In genomic region chr5:151231861-151232260, GRCm38 (mm10) we compare ENCODE assay signal across 18 mouse cellular contexts. TPM values are rescaled to one million over a fixed set of nuclear protein-coding genes. Genes with fewer than 3 reads are reported as not detected.
DNase-seq lines count a peak whose midpoint lies in the region; ATAC-seq and TF ChIP-seq lines count a peak whose summit lies in the region.
"Had no signal": no experiment of that assay in that cellular context is flagged by ENCODE, and none has a peak within 500 bp of the region (broad histone marks: within the 10 kb centered on the region; RNA-seq: fewer than 3 reads in every experiment).

No protein-coding gene starts in this region.

- no peak overlapping the region for H3K27ac ChIP-seq in embryonic facial prominence, embryonic 13.5 days
- H3K27ac ChIP-seq in embryonic facial prominence, embryonic 10.5 days (replicated peaks) = no peak overlapping the region
- 0 out of 2 replicates have a peak overlapping the region, but pooled peaks have one; percentile 28 for H3K27ac ChIP-seq in kidney, adult 2 months (ENCODE audit: insufficient read depth, low read depth, low read length)
- no peak overlapping the region for H3K27ac ChIP-seq in lung, embryonic 15.5 days
- no peak overlapping the region for H3K27ac ChIP-seq in neural tube, embryonic 13.5 days (replicated peaks)

- DNase-seq in embryonic facial prominence, embryonic 10.5 days (ENCODE audit: low spot score) = no peak
- DNase-seq in kidney, adult 2 months = peak; percentile 17
- DNase-seq in kidney, adult 11 months = no peak
- no peak for DNase-seq in lung, postnatal 25 days (ENCODE audit: low spot score)
- DNase-seq: adrenal gland, postnatal 25 days; forebrain, postnatal 0 days; heart, adult 18-20 months; heart, postnatal 36 days; layer of hippocampus, postnatal 36 days; liver, postnatal 0 days; thymus, adult 2 months had no signal

- peaks cover 12% of the 10 kb centered on the region for H3K4me1 ChIP-seq in embryonic facial prominence, embryonic 13.5 days
- peaks cover 15% of the 10 kb centered on the region for H3K4me1 ChIP-seq in embryonic facial prominence, embryonic 10.5 days
- 0 out of 2 replicates have a peak, but pooled peaks cover 3% of the 10 kb centered on the region for H3K4me1 ChIP-seq in kidney, adult 2 months (ENCODE audit: control insufficient read depth, insufficient read depth, low read length)
- H3K4me1 ChIP-seq in lung, embryonic 15.5 days = peaks cover 19% of the 10 kb centered on the region
- peaks cover 14% of the 10 kb centered on the region for H3K4me1 ChIP-seq in neural tube, embryonic 13.5 days (replicated peaks)

- H3K9me3 ChIP-seq in embryonic facial prominence, embryonic 13.5 days = no peaks in the 10 kb centered on the region
- H3K9me3 ChIP-seq in embryonic facial prominence, embryonic 10.5 days = no peaks in the 10 kb centered on the region
- H3K9me3 ChIP-seq in lung, embryonic 15.5 days = no peaks in the 10 kb centered on the region
- no peaks in the 10 kb centered on the region for H3K9me3 ChIP-seq in neural tube, embryonic 13.5 days

- ATAC-seq in embryonic facial prominence, embryonic 13.5 days (ENCODE audit: insufficient number of reproducible peaks, insufficient read depth, low FRiP score, low TSS enrichment, low read depth) = no peak
- ATAC-seq in lung, embryonic 15.5 days (ENCODE audit: borderline replicate concordance, extremely low read depth, low FRiP score, low TSS enrichment) = no peak
- no peak for ATAC-seq in neural tube, embryonic 13.5 days (ENCODE audit: low read depth)
- ATAC-seq in erythroblast, adult 5-6 weeks (replicated peaks; ENCODE audit: low FRiP score, poor library complexity, severe bottlenecking) = no peak
- ATAC-seq: activated CD4-positive, CD25-positive, alpha-beta regulatory T cell, adult 4 months; forebrain, postnatal 0 days; liver, postnatal 0 days had no signal

- H3K4me3 ChIP-seq in embryonic facial prominence, embryonic 13.5 days = no peak overlapping the region
- H3K4me3 ChIP-seq in embryonic facial prominence, embryonic 10.5 days = no peak overlapping the region
- no peak overlapping the region for H3K4me3 ChIP-seq in kidney, adult 2 months (ENCODE audit: insufficient read depth, low read depth, low read length)
- H3K4me3 ChIP-seq in lung, embryonic 15.5 days = no peak overlapping the region
- H3K4me3 ChIP-seq in neural tube, embryonic 13.5 days = no peak overlapping the region

- no peak overlapping the region for H3K9ac ChIP-seq in embryonic facial prominence, embryonic 13.5 days
- H3K9ac ChIP-seq in lung, embryonic 15.5 days = no peak overlapping the region
- no peak overlapping the region for H3K9ac ChIP-seq in neural tube, embryonic 13.5 days
- H3K9ac ChIP-seq: forebrain, postnatal 0 days; liver, postnatal 0 days had no signal

- peak overlapping the region; percentile 93; the same call in 1 of the 2 replicates for H3K4me2 ChIP-seq in embryonic facial prominence, embryonic 13.5 days
- H3K4me2 ChIP-seq in lung, embryonic 15.5 days = peak overlapping the region; percentile 97; the same call in 1 of the 2 replicates
- H3K4me2 ChIP-seq in neural tube, embryonic 13.5 days = peak overlapping the region; percentile 97; the same call in 1 of the 2 replicates
- H3K4me2 ChIP-seq: midbrain, embryonic 11.5 days had no signal

- H3K27me3 ChIP-seq in embryonic facial prominence, embryonic 13.5 days = peaks cover 22% of the 10 kb centered on the region
- peaks cover 43% of the 10 kb centered on the region for H3K27me3 ChIP-seq in embryonic facial prominence, embryonic 10.5 days (replicated peaks; ENCODE audit: low read depth, poor library complexity, severe bottlenecking)
- H3K27me3 ChIP-seq in kidney, adult 2 months (replicated peaks; ENCODE audit: control insufficient read depth, insufficient read depth, low read length) = no peaks in the 10 kb centered on the region
- no peaks in the 10 kb centered on the region for H3K27me3 ChIP-seq in lung, embryonic 15.5 days
- H3K27me3 ChIP-seq in neural tube, embryonic 13.5 days = peaks cover 17% of the 10 kb centered on the region

- H3K36me3 ChIP-seq in embryonic facial prominence, embryonic 13.5 days = no peaks in the 10 kb centered on the region
- H3K36me3 ChIP-seq in embryonic facial prominence, embryonic 10.5 days (replicated peaks) = no peaks in the 10 kb centered on the region
- H3K36me3 ChIP-seq in kidney, adult 2 months (ENCODE audit: control insufficient read depth, insufficient read depth, low read length) = no peaks in the 10 kb centered on the region
- no peaks in the 10 kb centered on the region for H3K36me3 ChIP-seq in lung, embryonic 15.5 days
- H3K36me3 ChIP-seq in neural tube, embryonic 13.5 days = no peaks in the 10 kb centered on the region
- H3K36me3 ChIP-seq: G1E had no signal

- WGBS in embryonic facial prominence, embryonic 13.5 days = 89% methylated on average over 7 of the region's 7 CpGs
- WGBS in embryonic facial prominence, embryonic 10.5 days = 91% methylated on average over 7 of the region's 7 CpGs
- 85% methylated on average over 7 of the region's 7 CpGs for WGBS in kidney, adult 2 months
- 74% methylated on average over 7 of the region's 7 CpGs for WGBS in lung, embryonic 15.5 days
- WGBS in neural tube, embryonic 13.5 days = 90% methylated on average over 7 of the region's 7 CpGs

- no peak for TF ChIP-seq CTCF in kidney, adult 2 months (conservative IDR thresholded peaks at IDR 0.05; ENCODE audit: insufficient read depth, insufficient read length, low read depth, low read length)

- no peak for TF ChIP-seq POLR2A in kidney, adult 2 months (IDR thresholded peaks at IDR 0.05; ENCODE audit: low read depth, low read length)

RNA-seq across cellular contexts. Expression of gene Stard13, which starts 1.8 kb away (rescaled TPM):
- polyA plus RNA-seq in embryonic facial prominence, embryonic 13.5 days (2015; fragmentation: Nextera tagmentation; extraction: Ambion mirVana) = 6.4 and 8.8 TPM in 2 replicates
- polyA plus RNA-seq in embryonic facial prominence, embryonic 10.5 days (2016; fragmentation: Nextera tagmentation; extraction: Ambion mirVana) = 4.2 and 4.6 TPM in 2 replicates
- polyA plus RNA-seq in kidney, adult 2 months (2012; rRNA removed) = 7.3 and 9.9 TPM in 2 replicates
- 16.4 and 18.0 TPM in 2 replicates for polyA plus RNA-seq in lung, embryonic 15.5 days (2015; fragmentation: Nextera tagmentation; extraction: Ambion mirVana)
- polyA plus RNA-seq in neural tube, embryonic 13.5 days (2015; fragmentation: Nextera tagmentation; extraction: Ambion mirVana) = 8.5 and 10.0 TPM in 2 replicates
- total RNA-seq in erythroblast, adult 5-6 weeks (2015; ENCODE audit: low replicate concordance) = not detected in 2 replicates
- total RNA-seq in erythroblast, adult 5-6 weeks (2017; ENCODE audit: low replicate concordance) = not detected in 2 replicates
- polyA plus RNA-seq: activated CD4-positive, CD25-positive, alpha-beta regulatory T cell, adult 4 months; G1E had no signal
